Mouse (Mus musculus) spleen, adult 2 months (tissue): ENCODE measurements around the gene Spata2.

Experiments
- CTCF ChIP-seq: fragments of 200-500 bp; IDR thresholded peaks from 2 replicates; pipeline ENCODE4 v1.5.1; 2011; ENCODE audit warnings: mild to moderate bottlenecking, inconsistent platforms; ENCODE audit not compliant: insufficient read depth, insufficient read length, insufficient replicate concordance; ENCODE audit errors: extremely low read depth
- POLR2A ChIP-seq: fragments of 200-500 bp; IDR thresholded peaks from 2 replicates; pipeline ENCODE4 v1.6.1; 2011; ENCODE audit warnings: low read depth, low read length, inconsistent platforms

DNA sequence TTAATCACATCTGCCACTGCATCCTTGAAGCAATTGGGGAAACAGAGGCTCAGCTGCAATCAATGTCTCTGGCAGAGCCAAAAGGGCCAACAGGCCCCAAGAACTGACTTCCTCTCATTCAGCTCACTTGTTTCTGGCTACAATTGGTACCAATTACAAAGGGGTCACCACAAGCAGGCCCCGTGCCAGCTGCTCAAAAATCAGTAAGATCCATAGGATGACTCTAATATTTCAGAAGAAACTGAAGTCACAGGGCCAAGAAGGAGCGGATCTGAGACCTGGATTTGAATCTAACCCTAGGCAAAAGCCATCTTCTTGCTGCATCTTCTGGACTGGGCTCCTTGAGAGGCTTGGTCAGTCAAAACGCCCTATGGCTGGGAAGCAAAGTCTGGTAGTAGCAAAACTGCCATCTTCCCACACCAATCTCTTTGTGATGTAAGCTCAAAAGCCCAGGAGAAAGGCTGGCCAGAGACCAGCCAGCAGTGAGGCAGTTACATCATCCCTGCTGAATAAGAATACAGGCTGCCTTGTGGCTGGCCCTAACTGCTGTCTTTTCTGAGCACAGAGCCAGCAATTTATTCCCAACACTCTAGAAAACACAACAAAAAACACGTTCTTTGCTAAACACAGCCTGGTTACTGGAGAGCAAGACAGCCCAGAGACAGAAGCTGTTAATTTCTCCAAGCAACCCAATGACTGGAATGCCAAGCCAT is 1.7 kb downstream of the Spata2 start:
- TF ChIP-seq CTCF: no peak
- no peak for TF ChIP-seq POLR2A
